Mouse (Mus musculus) urinary bladder, postnatal 25 days (tissue): ENCODE data around the gene Tenm4.

Experiments
- DNase-seq: peaks from one replicate; pipeline ENCODE4 v3.0.0; 2022; ENCODE audit warnings: low spot score

The Tenm4 gene

DNA sequence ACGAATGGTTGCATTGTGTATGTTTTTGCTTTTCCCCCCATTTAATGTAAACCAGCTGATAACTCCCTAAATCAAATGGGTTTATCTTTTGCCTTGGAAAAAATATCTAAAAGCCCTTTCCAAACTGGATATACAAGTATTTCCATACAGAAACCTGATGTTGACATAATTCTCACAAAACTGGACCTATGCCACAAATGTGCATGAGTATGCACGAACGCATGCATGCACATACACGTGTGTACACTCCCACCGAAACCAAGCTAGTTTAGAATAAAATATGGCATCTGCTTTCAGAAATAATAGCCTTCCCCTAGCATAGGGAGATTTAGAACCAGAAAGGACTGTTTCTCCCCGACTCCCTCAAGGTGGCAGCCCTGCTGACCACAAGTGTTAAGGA lies 569.6 kb downstream of the Tenm4 start:
- no peak for DNase-seq

DNA sequence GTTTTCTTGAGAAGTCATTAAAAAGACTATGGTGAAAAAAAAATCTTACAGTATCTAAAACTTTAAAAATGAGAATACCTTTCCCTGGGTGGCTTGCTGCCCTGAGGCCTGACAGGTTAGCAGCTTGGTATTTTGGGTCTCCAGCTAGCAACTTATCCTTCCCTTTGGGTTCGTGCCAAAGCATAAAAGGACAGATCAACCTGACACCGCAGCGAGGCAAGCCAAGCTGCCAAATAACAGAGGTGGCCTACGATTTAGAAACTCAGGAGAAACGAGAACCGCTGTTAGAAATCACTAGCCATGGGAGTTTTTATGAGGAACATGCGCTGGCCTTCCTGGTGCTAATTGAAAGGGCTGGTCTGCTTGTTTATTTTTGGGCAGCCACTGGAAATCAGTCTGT lies 571.2 kb downstream of the Tenm4 start:
- DNase-seq, result no peak

DNA sequence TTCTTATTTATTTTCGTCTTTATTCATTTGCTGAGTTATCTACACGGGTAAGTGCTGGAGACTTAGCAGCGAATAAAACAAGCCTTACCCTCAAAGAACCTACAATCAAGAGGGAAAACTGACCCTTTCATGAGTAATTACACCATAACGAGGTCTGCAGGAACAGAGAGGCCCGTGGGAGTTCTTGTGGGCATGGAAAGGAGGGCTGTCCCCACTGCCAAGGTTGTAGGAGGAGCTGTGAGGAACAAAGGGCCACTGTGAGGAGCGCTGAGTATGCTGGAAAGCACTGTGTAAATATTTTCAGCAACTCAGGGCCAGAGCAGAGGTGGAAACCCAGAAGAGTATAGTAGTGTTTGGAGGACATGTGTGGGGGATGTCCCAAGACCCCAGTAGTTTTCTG lies 574.9 kb downstream of the Tenm4 start:
- no peak for DNase-seq

- no peak for DNase-seq
Observed at GRCm38 (mm10) chr7:96746706-96747105, 575.7 kb downstream of the Tenm4 start.

DNA sequence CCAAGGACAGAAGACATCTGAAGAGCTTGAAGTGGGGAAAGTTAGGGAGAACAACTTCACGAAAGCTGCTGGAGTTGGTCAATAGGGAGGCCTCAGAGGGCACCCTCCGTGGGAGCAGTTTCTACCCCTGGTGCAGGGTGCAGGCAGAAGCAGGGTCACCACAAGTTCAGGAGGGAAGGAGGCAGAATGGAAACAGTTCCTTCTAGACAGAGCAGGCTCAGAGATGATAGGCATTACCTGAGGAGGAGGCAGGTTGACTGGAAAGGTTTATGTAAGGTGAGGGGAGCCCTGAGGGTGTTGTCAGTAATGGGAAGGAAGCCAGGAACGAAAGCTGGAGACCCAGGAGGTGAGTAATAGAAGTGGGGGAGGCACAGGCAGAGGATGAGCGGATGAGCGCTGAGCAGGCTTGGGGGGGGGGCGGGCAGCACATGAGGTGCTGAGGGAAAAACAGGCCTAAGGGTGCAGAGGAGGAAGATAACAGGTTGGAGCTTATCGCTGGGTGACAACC lies 577.5 kb downstream of the Tenm4 start:
- DNase-seq, result no peak

- DNase-seq, result no peak
Observed at GRCm38 (mm10) chr7:96749753-96750152, 578.7 kb downstream of the Tenm4 start.

DNA sequence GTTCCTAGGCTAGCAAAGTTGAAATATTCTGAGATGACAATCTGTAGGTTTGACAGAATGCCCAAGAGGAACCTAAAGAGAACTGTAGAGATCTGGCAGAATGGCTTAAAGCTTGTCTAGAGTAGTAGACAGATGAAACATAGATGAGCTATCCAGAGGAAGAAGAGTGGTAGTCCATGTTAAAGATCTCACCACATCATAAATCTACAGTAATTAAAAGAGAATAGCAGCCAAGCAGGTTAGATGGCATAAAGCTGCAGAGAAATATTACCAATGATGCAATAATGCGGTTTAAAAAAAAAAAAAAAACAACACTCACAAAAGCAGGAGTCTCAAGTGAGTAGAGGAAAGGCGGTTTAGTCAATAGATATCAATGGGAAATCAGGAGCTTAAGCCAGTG lies 580.2 kb downstream of the Tenm4 start:
- DNase-seq, result no peak

DNA sequence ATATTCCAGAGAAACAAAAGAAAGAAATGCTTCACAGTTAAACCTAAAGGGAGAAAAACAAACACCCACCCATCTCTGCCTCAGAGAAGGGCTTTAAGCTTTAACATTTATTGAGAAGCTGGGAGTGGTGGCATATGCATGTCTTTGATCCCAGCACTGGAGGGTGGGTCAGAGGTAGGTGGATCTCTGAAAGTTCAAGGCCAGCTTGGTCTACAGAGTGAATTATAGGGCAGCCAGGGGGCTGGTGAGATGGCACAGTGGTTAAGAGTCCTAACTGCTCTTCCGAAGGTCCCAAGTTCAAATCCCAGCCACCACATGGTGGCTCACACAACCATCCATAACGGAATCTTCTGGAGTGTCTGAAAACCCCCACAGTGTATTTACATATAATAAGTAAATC lies 581.7 kb downstream of the Tenm4 start:
- no peak for DNase-seq

DNA sequence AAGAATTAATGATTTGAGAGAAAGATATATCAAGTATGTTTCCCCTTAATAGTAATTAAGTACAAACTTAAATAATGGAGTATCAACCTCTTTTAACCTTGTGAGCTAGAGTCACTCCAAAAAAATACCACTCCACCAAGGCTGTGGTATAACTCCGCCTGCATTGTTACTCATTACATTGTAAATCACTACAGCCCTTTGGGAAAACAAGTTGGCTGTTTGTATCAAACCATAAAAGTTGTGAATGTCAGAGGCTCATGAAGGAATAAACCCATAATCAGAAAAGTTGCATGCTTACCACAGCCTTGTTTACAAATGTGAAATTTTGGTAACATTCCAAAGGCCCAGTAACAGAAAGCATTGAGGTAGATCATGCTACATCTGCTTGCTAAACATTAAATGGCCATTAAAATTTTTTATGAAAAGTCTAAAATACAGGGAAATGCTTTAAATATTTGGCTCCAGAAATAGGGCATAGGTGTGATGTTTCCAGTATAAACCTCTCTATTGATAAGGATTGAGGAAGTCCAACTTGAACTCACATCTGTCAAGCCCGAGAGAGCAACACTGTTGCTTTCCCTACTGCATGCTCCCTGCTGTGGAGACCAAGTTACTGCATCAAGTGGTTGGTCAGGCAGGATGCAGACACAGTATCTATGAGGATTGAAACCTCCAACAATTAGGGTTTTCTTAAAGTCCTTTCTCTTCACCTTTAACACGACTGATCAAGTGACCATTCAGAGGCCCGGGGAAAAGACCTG lies 582.5 kb downstream of the Tenm4 start:
- DNase-seq, result no peak

DNA sequence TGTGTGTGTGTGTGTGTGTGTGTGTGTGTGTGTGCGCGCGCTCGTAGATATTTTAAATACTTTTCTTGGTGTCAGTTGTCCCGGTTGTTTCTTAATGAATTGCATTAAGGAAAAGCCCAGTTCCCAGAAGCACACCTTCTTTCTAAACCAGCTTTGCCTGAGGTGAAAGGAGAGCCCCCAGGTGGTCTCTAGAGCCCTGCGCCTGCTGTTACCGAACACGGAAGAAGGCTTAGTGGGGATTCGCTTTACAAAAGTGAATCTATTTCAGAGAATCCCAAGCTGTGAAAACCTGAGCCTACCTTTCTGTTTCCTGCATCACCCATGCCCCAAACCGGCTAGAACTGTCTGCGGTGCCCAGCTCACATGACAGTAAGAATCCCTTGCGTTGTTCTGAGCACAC lies 583.1 kb downstream of the Tenm4 start:
- no peak for DNase-seq

DNA sequence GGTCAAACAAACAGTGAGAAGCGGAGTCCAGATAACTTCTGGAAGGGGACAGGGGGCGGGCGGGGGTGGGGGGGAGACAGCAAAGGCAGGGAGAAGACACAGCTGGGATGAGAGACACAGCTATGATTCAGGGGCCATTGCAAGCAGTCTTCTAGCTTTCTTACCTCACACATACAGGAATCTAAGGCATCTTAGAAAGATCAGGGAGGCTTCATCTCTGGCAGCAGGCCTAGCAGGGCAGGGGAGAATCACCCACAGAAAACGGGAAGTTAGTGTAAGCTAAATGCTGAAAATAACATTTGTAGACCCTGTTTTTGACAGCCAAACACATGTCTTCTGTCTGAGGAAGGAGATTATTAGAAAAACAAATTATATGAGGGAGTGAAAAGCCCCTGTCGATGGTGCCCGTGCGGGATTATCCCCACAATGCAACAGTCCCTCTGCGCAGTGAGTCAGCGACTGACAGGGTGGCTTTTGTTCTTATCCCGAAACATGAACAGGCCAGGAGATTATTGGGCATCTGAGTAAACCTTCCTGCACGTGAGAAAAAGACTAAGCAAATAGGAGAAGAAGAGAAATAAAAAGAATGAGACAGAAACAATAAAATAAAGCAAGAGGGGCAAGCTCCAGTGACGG lies 584.5 kb downstream of the Tenm4 start:
- no peak for DNase-seq

DNA sequence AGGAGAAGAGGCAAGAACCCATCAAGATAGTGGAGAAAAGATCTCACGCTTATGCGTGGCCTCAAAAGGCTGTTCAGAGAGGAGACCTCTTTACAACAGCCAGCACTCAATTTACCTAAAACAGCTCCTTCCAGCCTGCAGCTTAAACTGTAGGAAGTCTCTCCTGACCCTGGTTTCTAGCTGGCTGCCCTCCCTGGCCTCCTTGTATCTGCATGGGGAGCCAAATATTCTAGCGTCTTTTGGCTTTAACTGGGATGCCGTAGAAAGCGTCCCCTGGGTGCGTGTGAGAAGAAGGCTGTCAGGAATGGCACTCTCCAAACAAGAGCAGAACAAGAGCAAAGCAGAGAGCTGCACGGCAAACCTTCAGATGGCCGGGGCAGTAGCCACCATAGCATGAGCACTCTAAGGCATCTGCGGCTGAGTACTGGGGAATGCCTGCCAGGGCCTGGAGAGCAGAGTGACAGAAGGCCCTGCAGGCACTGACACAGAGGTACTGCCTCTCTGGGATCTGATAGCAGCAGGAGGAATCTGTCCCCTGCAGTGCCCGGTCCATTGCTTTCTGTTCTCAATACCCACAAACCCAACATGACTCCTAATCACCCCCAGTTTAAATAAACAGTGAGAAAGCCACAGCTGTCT lies 585.2 kb downstream of the Tenm4 start:
- no peak for DNase-seq

GRCm38 (mm10) chr7:96757067-96757466 lies 586.0 kb downstream of the Tenm4 start:
- no peak for DNase-seq

- DNase-seq, result no peak
Observed at GRCm38 (mm10) chr7:96760208-96760607, 589.2 kb downstream of the Tenm4 start.

GRCm38 (mm10) chr7:96761151-96761550 lies 590.1 kb downstream of the Tenm4 start:
- no peak for DNase-seq

GRCm38 (mm10) chr7:96765321-96765960 lies 594.4 kb downstream of the Tenm4 start:
- DNase-seq, result no peak

DNA sequence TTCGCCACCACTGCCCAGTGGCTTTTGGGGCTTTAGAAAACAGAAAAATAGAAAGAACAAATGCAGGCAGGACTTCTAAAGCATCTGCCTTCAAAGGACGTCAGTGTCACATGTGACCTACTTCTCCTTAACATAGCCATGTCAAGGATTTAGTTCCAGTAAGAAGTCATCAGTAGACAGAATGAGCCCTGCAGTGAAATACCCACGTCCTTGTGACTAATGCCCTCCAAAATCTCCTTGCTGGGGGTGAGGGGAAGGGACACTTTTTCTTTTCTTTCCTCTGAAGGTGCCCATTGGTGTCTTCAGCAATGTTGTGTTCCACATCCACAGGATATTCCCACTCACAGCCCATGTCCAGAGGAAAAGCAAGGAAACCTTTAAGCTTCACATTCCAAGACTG lies 596.0 kb downstream of the Tenm4 start:
- DNase-seq, result no peak

- DNase-seq, result no peak
Observed at GRCm38 (mm10) chr7:96768718-96769117, 597.7 kb downstream of the Tenm4 start.

- DNase-seq, result no peak
Observed at GRCm38 (mm10) chr7:96769784-96770183, 598.7 kb downstream of the Tenm4 start.

DNA sequence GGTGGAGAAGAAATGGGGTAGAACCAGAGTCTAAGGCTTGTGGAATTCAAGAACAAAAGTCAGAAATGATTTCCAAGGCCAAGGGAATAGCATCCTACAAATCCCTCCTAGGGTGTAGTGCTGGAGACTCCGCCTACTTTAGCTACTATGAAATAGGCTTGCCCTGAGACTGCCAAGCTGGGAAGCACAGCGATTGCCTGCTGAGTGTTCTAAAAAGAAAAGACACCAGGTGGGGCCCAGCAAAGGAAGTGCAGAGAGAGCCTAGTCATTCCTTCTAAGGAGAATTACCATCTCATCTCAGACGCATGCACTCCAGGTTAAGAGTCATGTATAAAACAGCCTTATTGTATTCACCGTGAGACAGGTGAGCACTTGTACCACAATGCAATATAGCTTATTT lies 601.9 kb downstream of the Tenm4 start:
- DNase-seq, result no peak

GRCm38 (mm10) chr7:96773585-96774225 lies 602.7 kb downstream of the Tenm4 start:
- no peak for DNase-seq

GRCm38 (mm10) chr7:96775080-96775486 lies 604.0 kb downstream of the Tenm4 start:
- DNase-seq, result no peak
